Mouse (Mus musculus) embryonic fibroblast, embryonic 13.5 days (primary cell): ENCODE measurements around the gene Ttll3.

Source experiments
- CTCF ChIP-seq: IDR thresholded peaks from 2 replicates; pipeline ENCODE4 v1.5.1; 2011; ENCODE audit warnings: mild to moderate bottlenecking, control low read depth, low read length, moderate library complexity, borderline replicate concordance; ENCODE audit not compliant: insufficient read depth
- POLR2A ChIP-seq: IDR thresholded peaks from 2 replicates; pipeline ENCODE4 v1.6.1; 2011; ENCODE audit warnings: low read depth, mild to moderate bottlenecking, control low read depth, low read length, moderate library complexity

DNA sequence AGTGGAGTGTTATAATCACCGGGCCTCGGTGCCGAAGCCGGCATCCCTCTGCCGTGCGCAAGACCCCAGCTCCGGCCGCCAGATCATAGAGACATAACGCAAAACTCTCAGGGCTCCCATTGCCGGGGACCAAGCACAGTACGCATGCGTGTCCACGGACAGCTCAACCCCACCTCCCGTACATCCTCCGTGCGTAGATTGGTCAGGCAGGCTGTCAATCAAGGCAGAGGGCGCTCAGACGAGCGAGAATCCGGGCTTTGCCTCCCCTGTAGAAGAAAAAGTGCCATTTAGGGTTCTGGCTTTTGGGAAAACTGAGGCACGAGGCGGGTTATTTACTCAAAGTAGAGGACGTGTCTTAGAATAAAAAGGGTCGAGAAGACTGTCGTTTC lies 30.1 kb downstream of the Ttll3 start, which contains the start of gene Rpusd3:
- TF ChIP-seq CTCF (no peak), POLR2A (peak; percentile 91)
